Mouse (Mus musculus) lung, embryonic 14.5 days (tissue): ENCODE data around the gene Cd1d1. TPM values are rescaled to one million over a fixed set of nuclear protein-coding genes. Genes with fewer than 3 reads are reported as not detected.
"Not testable (repeated sequence)": the region's sequence is repeated elsewhere in the genome, so short reads cannot be mapped to it uniquely, and the experiment has no call there.

Source experiments
- ATAC-seq: fragments of 200-750 bp; cut with Nextera tagmentation; 2 replicates; pipeline ENCODE4 v1.8.0; 2017; ENCODE audit warnings: mild to moderate bottlenecking, moderate TSS enrichment, moderate library complexity; ENCODE audit not compliant: insufficient read depth
- DNase-seq: peaks from one replicate; pipeline ENCODE4 v3.0.0-alpha.2; 2015
- H3K27ac ChIP-seq: fragments of 300-500 bp; sonication (generic); 2 replicates; pipeline ENCODE4 v1.5.1; 2014; ENCODE audit warnings: low read depth, mild to moderate bottlenecking, moderate library complexity
- H3K27me3 ChIP-seq: fragments of 300-500 bp; sonication (generic); 2 replicates; pipeline ENCODE4 v1.6.1; 2014; ENCODE audit warnings: low read length, control low read depth; ENCODE audit not compliant: insufficient read depth
- H3K36me3 ChIP-seq: fragments of 300-500 bp; sonication (generic); 2 replicates; pipeline ENCODE4 v1.6.1; 2014; ENCODE audit warnings: control low read depth; ENCODE audit not compliant: insufficient read depth
- H3K4me1 ChIP-seq: fragments of 300-500 bp; sonication (generic); 2 replicates; pipeline ENCODE4 v1.6.1; 2014; ENCODE audit warnings: antibody characterized with exemption, control low read depth; ENCODE audit not compliant: insufficient read depth
- H3K4me2 ChIP-seq: fragments of 300-500 bp; sonication (generic); 2 replicates; pipeline ENCODE4 v1.6.1; 2014; ENCODE audit warnings: mild to moderate bottlenecking
- H3K4me3 ChIP-seq: fragments of 300-500 bp; sonication (generic); 2 replicates; pipeline ENCODE4 v1.5.1; 2014; ENCODE audit warnings: low read depth, low read length
- H3K9ac ChIP-seq: fragments of 300-500 bp; sonication (generic); 2 replicates; pipeline ENCODE4 v1.6.1; 2014
- H3K9me3 ChIP-seq: fragments of 300-500 bp; sonication (generic); 2 replicates; pipeline ENCODE4 v1.6.1; 2016; ENCODE audit warnings: low read depth, low read length, control low read depth
- CTCF ChIP-seq: IDR thresholded peaks from 2 replicates; pipeline ENCODE4 v1.5.1; 2016; ENCODE audit warnings: antibody characterized with exemption, low read depth
- WGBS: fragments of 180-500 bp; shearing (Covaris S2); extraction: QIAGEN DNeasy Blood & Tissue Kit; methylation state at CpG from one replicate; pipeline ENCODE4 v1.1.7; 2014; 5-methylcytosine and 5-hydroxymethylcytosine counted together
- polyA plus RNA-seq: library from polyadenylated mRNA; unstranded; fragments of >200 nt; fragmentation: Nextera tagmentation; extraction: Ambion mirVana; gene quantifications from 2 replicates; pipeline ENCODE4 v1.2.1, GENCODE M21; 2014

Cd1d1 gene
- polyA plus RNA-seq, 1 experiment from 2014 or later: 35.3 TPM

- Histone ChIP-seq H3K4me1 (no peaks in the 10 kb centered on the region), H3K36me3 (no peaks in the 10 kb centered on the region), H3K9me3 (no peaks in the 10 kb centered on the region), H3K27me3 (no peaks in the 10 kb centered on the region), H3K4me2 (no peak overlapping the region), H3K9ac (no peak overlapping the region), H3K27ac (no peak overlapping the region), H3K4me3 (no peak overlapping the region)
- no peak for TF ChIP-seq CTCF
- DNase-seq (no peak), ATAC-seq (no peak)
- 70% methylated on average over 1 of the region's 1 CpGs for WGBS
Measured at GRCm38 (mm10) chr3:87017001-87017400, 17.8 kb upstream of the Cd1d1 start.

- WGBS: 54% methylated on average over 4 of the region's 4 CpGs
- H3K4me3 ChIP-seq: no peak overlapping the region
- DNase-seq (no peak), ATAC-seq (no peak)
- no peak overlapping the region for H3K4me2 ChIP-seq
- H3K36me3 ChIP-seq: no peaks in the 10 kb centered on the region
- no peaks in the 10 kb centered on the region for H3K9me3 ChIP-seq
- no peak overlapping the region for H3K27ac ChIP-seq
- no peak for TF ChIP-seq CTCF
- H3K9ac ChIP-seq: no peak overlapping the region
- H3K4me1 ChIP-seq: no peaks in the 10 kb centered on the region
- no peaks in the 10 kb centered on the region for H3K27me3 ChIP-seq
Measured at GRCm38 (mm10) chr3:87015931-87016330, 16.7 kb upstream of the Cd1d1 start.

GRCm38 (mm10) chr3:87012406-87012805 is 13.2 kb upstream of the Cd1d1 start:
- not testable (repeated sequence) for H3K9me3 ChIP-seq, H3K4me1 ChIP-seq, H3K4me3 ChIP-seq, H3K9ac ChIP-seq, H3K27ac ChIP-seq, H3K4me2 ChIP-seq, H3K27me3 ChIP-seq, DNase-seq, H3K36me3 ChIP-seq, ATAC-seq
- WGBS: 75% methylated on average over 3 of the region's 3 CpGs

GRCm38 (mm10) chr3:87008281-87008680 is 9.0 kb upstream of the Cd1d1 start:
- H3K27me3 ChIP-seq, H3K27ac ChIP-seq, H3K9ac ChIP-seq, H3K4me1 ChIP-seq, H3K9me3 ChIP-seq, H3K4me3 ChIP-seq, H3K4me2 ChIP-seq, H3K36me3 ChIP-seq, DNase-seq, ATAC-seq: not testable (repeated sequence)
- WGBS: 78% methylated on average over 1 of the region's 1 CpGs

GRCm38 (mm10) chr3:87000676-87001075 is 1.4 kb upstream of the Cd1d1 start:
- Histone ChIP-seq H3K4me3 (no peak overlapping the region), H3K9me3 (no peaks in the 10 kb centered on the region), H3K4me1 (no peaks in the 10 kb centered on the region), H3K4me2 (no peak overlapping the region), H3K9ac (no peak overlapping the region), H3K27me3 (no peaks in the 10 kb centered on the region), H3K36me3 (no peaks in the 10 kb centered on the region), H3K27ac (no peak overlapping the region)
- DNase-seq (peak; percentile 54), ATAC-seq (no peak)
- TF ChIP-seq CTCF: no peak
- WGBS: 21% methylated on average over 4 of the region's 4 CpGs

GRCm38 (mm10) chr3:87000051-87000450 is 810 bp upstream of the Cd1d1 start:
- Histone ChIP-seq H3K36me3 (no peaks in the 10 kb centered on the region), H3K4me1 (no peaks in the 10 kb centered on the region), H3K27ac (no peak overlapping the region), H3K27me3 (no peaks in the 10 kb centered on the region), H3K4me2 (peak overlapping the region; percentile 73; the same call in 1 of the 2 replicates), H3K9ac (no peak overlapping the region), H3K4me3 (no peak overlapping the region), H3K9me3 (no peaks in the 10 kb centered on the region)
- ATAC-seq (no peak), DNase-seq (no peak)
- WGBS: 87% methylated on average over 12 of the region's 12 CpGs
- TF ChIP-seq CTCF: no peak

- ATAC-seq: peak; percentile 99
- 4% methylated on average over 23 of the region's 24 CpGs for WGBS
- H3K27me3 ChIP-seq, H3K36me3 ChIP-seq, H3K9me3 ChIP-seq, H3K4me1 ChIP-seq: not testable (repeated sequence)
- Histone ChIP-seq H3K9ac (peak overlapping the region; percentile 65), H3K4me2 (peak overlapping the region; percentile 73), H3K27ac (peak overlapping the region; percentile 92), H3K4me3 (peak overlapping the region; percentile 53)
- DNase-seq: peak; percentile 91
Measured at GRCm38 (mm10) chr3:86998433-86999414, 517 bp downstream of the Cd1d1 start.
